Mouse (Mus musculus): ENCODE measurements around the gene Psmc3.
A peak's percentile ranks its signal among the peaks of the same experiment; 100 is the strongest.

Gene Psmc3

DNA sequence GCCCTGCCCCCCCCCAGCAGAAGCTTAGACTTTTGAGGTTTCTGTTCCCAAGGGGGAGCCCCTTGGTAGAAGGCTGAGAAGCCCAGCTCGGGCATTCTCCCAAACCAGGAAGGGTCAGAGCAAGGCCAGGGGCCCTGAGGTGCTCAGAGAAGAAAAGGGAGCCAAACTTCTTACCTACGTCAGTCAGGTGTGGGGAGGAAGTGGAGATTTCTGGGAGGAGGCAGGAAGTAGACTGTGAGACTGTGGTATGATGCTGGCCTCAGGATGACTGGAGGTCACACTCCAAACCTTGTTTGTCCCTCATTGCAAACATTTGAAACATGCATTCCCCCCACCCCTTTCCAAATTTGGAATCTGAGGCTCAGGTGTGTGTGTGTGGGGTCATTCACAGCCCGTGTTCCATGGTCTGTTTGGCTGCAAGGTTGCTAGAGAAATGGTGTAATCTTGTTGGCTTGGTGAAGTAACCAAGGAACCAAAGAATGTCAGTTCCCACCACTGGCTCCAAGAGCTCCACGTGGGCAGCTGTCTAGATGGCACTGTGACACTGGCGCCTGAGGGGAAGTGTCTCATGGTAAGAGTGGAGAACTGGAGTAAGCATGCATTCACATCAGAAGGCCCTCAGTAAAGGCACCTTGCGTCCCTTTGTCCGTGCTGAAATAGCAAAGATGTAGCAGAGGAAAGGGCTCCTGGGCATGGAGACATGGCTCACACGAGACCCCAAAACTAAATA is 27.1 kb downstream of the Psmc3 start:
- peak in 1 of 2 experiments; percentile 65 for DNase-seq (ENCODE audit: low read depth in 1 of 2, low spot score in 2 of 2)

DNA sequence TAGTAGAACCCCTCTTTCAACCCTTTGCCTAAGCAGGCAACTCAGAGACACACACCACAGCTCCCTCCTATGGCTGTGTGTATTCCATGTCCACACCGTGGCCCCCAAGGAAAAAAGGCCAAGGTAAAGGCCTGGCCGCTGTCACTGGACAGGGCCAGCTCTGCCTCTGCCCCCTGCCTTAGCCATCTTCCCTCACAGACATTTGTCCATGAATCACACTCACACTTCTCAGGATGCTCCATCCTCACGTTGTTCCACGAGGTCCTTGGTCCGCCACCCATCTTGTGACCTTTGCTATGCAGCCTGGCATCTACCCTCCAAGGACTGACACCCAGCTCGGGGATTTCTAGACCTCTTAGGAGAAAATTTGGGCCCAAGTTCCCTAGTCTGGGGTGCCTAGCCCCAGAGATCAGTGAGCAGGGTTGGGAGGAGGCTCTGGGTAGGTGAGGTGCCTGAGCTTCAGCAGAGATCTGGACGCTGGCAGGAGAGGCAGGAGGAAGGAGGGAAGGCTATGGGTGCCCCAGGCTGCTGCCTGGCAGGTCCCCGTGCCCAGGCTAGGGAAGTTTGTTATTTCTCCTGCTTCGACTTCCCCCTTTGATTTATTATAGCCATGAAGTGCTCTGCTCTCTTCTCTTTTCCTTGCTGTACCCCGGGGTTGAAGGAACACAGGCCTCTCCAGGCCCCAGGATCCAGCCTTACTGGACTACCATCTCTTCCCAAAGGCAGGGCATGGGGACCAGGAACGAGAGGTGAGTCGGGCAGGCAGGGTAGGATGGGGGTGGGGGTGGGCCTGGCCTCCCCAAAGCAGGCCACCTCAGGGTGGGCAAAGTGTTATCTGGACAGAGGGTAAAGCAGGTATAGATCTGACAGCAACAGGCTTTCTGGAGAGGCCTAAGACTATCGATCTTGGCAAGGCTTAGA is 28.2 kb downstream of the Psmc3 start, which contains the start of gene Spi1:
Gene Spi1, plus strand, starts transcription at position 616 of the 921 bp plus-strand sequence.
- DNase-seq (ENCODE audit: low read depth in 1 of 2, low spot score in 2 of 2), result peak in 1 of 2 experiments; percentile 68

DNA sequence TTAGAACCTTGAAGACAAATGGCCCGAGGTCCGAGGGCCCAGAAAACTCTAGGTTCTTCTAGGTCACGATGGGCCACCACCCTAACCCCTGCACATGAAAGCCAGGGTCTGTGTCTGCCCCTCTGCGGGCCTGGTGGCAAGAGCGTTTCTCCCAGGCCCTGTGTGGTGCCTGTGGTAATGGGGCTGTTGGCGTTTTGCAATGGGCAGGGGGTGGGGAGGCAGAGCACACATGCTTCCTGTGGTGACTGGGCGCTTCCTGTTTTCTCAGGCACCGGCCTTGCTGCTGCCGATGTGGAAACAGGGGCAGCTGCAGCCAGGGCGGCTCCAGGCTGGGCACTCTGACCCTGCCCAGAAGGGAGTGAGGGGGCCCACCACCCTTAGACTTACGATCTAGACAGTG is 29.0 kb downstream of the Psmc3 start:
- peak; percentile 86 to 89 for DNase-seq (ENCODE audit: low read depth in 1 of 2, low spot score in 2 of 2)

DNA sequence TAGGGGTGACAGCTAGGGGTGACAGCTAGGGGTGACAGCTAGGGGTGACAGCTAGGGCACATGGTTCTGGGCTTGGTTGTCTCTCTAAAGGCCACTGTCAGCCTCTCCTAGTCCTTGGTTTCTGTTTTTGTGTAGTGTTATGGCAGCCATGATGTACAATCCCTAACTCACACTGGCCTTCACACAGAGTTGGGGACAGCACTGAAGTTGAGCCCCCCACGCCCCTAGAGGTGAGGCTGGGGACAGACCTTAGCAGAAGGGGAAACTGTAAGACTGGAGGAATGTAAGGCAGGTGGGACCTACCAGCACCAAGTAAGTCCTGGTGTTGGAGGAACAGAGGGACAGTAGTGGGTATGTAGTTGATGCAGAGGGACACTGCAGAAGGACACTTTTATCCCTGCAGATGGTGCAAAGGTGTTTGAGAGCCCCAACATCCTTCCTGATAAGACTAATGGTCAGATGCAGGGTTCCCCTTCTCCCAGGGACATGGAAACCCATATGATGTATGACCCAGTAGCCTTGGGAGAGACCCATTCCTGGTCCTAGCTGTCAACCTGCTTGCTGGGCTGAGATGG is 29.6 kb downstream of the Psmc3 start:
- no peak for DNase-seq (ENCODE audit: low read depth in 1 of 2, low spot score in 2 of 2)

DNA sequence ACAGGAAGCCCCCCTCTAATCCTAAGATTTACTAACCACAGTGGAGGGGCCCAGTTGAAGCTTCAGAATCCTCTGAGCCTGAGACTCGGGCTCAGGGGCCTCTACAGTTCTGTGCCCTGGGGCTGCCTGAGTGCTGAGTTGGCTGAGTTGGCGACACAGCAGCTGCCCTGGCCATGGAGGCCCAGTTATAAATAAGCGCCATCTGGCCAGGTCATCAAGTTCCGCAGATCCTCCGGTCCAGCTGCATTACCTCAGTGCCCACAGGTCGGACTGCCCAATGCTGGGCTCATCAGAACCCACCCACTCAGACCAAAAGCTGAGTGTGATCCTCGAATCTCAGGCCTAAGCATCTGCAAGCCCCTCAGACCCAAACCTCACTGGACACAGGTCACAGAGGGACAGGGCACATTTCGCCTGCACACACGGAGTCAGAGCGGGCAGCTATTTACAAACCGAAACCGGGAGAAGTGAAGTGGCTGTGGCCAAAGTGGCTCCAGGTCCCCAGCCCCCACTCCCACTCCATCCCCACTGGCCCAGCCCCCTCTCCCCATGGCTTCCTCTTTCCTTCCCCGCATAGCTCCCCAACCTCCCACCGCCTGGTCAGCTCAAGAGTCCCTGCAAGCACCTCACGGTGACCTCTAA is 30.5 kb downstream of the Psmc3 start:
- peak in 1 of 2 experiments; percentile 70 for DNase-seq (ENCODE audit: low read depth in 1 of 2, low spot score in 2 of 2)

DNA sequence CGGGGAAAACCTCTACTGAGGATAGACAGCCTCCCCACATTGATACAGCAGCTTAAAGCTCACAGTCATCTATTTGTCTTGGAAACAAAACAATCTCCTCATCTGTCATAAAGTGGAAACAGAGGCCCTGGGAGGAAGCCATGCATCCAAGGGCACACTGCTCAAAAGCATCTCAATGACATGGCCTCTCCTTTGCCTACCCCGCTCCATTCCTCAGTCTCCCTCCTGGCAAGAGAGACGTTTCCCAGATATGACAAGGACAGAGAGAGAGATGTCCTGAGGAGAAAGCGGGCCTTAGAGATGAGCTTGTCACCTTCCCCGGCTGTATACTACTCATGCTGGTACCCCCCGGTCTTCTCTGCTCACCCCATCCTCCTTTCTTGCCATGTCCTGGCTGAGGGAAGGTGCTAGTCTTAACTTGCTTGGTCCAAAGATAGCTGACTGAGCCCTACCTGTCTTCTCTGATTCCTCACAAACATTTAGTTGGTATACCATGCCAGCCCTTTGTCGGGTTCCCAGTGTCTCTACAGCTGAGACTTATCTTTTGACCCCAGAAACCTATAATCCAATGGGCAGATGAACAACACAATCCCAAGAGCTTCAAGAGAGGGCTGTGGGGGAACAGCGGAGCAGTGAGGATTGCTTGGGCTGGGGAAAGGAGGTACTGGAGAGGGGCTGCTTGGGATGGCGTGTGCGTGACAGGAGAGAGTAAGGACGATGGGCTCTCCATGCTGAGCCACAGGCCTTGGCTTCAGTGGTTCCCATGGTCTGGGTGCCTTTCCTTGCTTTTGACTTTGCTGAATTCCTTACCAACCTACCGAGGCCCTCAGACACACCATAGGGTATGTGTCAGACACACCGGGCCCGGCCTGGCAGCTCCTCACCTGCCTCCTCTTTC is 31.9 kb downstream of the Psmc3 start:
- no peak for DNase-seq (ENCODE audit: low read depth in 1 of 2, low spot score in 2 of 2)

DNA sequence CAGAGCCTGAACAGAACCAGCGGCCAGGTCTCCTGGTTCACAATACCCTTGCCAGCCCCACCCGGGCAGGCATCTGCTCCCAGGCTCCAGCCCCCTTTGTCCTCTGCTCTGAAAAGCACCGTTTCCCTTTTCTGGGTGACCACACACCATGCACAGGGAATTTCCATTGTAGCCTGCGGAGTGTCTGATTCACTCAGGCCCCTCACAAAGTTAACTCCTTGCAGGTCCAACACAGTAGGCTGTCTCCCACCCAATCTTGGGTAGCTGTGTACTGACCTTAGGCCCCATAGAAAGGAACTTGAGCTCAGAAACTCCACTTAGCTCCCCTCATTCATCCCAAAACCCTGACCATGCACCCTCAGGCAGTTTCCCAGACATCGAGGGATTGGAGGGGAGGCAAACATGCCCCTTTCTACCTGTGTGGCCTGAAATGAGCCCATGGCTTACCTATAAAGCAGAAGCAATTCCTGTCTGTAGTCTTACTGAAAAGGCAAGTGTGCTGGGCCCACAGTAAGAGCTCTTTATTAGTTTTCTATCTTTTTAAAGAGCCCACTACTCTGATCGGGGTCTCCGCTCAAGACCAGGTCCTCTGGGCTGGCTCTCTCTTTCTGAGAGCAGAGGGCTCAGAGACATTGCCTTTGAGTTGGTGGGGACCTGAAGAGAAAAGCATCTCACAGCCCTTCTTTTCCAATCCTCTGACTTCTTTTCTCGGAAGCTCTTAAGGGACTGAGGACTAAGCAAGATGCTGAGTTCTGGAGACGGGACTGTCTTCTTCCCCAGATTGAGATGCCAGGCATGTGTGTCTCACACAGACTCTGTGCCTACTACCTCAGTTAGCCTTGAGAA is 32.8 kb downstream of the Psmc3 start:
- DNase-seq (ENCODE audit: low read depth in 1 of 2, low spot score in 2 of 2), result peak in 1 of 2 experiments; percentile 80

DNA sequence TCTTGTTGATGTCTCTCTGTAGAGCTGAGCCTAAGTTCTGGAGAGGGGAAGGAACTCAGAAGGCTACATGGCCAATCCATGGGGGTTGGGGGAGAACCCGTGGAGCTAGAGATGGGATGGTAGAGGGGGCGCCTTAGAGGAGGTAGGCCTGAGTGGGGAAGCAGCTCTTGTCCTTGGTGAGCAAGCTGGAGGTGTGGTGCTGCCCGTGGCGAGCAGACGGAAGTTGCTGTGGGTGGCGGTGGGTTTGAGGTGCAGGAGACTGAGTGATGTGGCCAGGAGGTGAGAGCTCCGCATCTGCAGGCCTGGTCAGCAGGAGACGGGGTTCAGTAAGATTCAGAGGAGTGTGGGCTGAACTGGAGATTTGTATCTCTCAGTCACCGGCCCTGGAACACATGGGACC is 33.6 kb downstream of the Psmc3 start:
- no peak for DNase-seq (ENCODE audit: low read depth in 1 of 2, low spot score in 2 of 2)

DNA sequence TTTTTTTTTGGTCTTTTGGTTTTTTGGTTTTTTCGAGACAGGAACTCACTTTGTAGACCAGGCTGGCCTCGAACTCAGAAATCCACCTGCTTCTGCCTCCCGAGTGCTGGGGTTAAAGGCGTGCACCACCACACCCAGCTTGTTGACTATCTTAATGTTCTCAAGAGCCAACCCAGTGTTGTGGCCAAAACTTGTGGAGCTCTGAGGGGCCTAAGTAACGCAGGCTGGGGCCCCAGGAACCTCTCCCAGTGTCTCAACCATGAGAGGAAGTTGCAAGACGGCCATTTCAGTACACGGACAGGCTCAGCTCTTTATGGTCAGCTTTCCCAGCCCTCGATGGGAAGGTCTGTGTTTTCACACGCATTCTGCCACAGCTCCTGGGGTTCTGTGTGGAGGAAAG is 35.2 kb downstream of the Psmc3 start:
- DNase-seq (ENCODE audit: low read depth in 1 of 2, low spot score in 2 of 2), result peak in 1 of 2 experiments; percentile 54

DNA sequence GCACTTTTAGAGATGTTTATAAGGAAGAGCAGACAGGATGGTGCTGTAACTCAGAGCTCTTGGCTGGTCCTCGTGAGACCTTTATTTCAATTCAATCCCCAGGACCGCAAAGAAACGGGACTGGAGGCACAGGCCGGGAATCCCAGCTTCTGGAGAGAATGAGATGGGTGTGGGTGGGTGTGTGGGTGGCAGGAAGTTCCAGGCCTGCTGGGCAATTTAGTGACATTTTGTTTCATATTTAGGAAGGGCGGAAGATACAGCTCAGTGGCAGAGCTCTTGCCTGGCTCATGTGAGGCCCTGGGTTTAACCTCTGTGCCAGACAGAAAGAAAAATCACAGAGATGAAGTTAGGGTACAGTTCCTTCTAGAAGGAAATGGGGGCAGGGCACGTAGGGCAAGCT is 36.4 kb downstream of the Psmc3 start:
- no peak for DNase-seq (ENCODE audit: low read depth in 1 of 2, low spot score in 2 of 2)

DNA sequence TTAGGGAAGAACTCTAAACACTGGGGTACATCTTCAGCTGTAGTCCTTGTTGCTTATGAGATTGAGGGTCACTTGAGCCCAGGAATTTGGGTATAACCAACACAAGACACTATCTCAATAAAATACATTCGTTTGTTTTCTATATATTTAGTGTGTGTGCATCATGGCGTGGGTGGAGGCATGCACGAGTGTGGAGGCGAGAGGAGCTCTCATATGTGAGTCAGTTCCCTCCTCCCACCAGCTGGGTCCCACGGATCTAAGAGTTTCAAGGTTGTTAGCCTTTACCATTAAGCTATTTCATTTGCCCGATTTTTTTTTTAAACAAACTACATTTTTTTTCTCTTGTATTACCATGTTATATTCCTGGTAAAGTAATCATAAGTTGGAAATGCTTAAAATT is 37.0 kb downstream of the Psmc3 start:
- no peak for DNase-seq (ENCODE audit: low read depth in 1 of 2, low spot score in 2 of 2)

DNA sequence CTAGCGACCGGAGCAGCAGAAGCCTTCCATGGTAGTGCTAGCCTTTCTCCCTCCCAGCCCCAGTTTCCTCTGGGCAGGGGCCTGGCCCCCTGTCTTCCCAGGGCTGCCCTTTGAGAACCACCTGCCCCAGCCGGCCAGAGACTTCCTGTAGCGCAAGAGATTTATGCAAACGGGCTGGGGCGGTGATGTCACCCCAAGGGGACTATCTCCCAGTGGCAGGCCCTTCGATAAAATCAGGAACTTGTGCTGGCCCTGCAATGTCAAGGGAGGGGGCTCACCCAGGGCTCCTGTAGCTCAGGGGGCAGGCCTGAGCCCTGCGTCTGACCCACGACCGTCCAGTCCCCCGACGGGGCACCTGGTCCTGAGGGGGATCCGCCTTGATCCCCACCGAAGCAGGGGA is 42.7 kb downstream of the Psmc3 start:
- DNase-seq (ENCODE audit: low read depth in 1 of 2, low spot score in 2 of 2), result peak in 1 of 2 experiments; percentile 82

DNA sequence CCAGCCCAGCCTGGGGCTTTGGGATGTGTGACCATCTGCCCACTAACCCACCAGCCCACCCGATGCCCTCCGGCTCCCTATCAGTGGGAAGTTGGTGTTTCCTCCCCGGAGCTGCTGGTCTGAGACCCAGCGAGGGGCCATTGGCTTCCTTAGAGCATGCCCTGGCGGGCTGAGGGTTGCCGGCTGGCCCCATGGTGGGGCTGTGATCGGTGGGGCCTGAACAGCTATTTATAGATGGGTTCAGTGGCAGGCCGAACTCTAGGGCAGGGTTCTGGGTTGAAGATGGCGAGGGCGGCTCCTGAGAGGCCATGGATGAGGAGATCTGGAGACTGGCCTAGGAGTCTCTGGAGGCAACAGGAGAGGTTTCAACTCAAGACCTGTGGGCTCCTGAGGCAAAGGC is 43.2 kb downstream of the Psmc3 start:
- no peak for DNase-seq (ENCODE audit: low read depth in 1 of 2, low spot score in 2 of 2)

DNA sequence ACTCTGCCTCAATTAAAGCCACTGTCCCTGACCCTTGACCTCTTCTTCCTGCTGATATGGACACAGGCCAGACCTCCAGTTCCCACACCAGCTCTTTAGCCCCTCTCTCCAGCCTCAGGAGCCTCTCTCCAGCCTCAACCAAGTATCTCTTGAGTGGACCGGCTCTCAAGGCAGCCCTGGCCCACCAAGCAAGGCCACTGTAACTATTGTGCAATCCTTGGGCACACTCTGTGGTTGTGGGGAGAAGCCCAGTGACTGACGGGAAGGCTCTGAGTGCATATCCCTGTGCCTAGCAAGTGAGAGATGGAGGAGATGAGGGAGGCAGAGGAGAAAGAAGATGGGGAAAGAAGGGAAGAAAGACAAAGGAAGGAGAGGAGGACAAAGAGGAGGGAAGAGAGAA is 44.3 kb downstream of the Psmc3 start:
- no peak for DNase-seq (ENCODE audit: low read depth in 1 of 2, low spot score in 2 of 2)

DNA sequence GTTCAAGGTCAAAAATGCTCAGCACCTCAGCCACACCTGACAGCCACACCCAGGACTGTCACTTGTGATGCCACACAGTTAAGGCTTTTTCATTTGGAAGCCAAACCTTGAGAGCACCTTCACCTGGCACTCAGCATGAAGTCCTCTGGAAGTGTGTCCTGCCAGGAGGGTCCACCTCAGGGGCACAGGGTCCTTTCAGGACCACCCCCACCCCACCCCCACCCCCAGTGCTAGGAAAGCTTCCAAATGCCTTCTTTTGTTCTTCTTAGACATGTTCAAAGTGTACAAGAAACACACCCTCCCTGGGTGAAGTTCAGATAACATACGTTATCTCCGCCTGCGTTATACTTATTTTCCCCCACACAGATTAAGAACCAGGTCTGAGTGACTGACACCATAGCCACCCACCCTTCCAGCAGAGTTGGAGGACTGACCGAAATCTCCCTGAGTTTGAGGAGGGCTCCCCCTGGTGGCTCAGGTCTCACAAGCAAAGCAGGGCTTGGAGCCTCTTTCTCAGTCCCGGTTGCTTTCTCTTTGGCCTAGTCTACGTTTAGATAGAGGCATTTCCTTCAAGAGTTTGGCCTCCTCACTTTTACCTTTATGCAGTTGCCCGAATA is 47.4 kb downstream of the Psmc3 start:
- peak in 1 of 2 experiments; percentile 82 for DNase-seq (ENCODE audit: low read depth in 1 of 2, low spot score in 2 of 2)

DNA sequence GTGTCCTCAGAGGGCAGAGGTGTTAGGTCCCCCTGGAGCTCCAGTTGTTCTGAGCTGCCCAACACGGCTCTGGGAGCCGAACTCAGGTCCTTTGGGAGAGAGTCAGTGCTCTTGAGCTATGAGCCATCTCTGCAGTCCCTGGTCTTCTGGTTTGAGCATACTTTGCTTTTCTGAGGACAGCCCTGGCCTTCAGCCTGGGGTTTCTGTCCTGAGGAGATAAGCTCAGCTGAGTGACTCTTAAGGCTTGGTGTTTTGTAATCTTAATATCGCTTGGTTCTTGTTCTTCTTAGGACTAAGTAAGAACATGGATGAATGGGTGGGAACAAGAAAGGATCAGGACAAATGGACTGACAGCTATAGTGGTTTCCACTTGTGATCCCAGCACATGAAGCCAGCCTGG is 54.3 kb downstream of the Psmc3 start:
- DNase-seq (ENCODE audit: low read depth in 1 of 2, low spot score in 2 of 2), result no peak

DNA sequence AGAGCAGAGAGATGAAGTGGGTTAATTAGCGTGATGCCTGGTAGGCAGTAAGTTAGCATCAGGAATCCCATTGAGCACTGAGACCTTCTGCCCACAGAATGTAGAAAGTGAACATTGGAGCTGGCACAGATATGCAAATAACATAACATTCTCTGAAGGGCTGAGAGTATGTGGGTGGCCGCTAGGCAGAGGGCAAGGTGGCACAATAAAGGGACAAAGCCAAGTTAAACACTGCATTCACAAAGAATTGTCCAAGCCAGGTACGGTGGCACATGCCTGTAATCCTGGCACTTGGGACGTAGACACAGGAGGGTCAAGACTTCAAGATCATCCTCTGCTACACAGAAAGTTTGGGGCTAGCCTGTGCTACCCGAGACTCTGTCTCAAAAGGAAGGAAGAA is 55.4 kb downstream of the Psmc3 start:
- no peak for DNase-seq (ENCODE audit: low read depth in 1 of 2, low spot score in 2 of 2)

DNA sequence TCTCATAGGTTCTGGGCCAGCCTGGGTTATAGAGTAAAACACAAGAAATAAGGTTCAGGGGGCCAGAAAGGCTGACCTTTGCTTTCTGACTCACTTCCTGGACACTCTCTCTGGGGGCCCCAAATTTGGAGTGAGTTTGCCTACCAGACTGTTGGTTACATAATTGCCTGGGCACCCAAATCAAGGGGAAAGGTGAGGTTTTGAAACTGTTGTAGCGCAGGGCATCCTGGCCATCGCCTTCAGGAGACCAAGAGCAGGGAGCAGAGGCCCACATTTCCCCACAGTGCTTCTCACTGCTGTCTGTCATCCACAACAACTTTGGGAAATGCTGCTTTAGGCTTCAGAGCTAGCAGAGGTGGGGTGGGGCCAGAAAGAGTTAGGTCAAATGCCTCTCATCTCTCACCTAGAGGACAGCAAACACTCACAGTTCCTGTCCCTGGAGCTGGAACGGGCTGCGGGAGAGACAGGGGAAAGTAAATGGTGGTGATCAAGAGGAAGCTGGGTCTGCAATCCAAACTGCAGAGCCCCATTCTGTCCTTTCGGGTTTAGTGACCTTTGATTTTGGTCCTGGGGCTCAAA is 56.1 kb downstream of the Psmc3 start:
- DNase-seq (ENCODE audit: low read depth in 1 of 2, low spot score in 2 of 2), result no peak

DNA sequence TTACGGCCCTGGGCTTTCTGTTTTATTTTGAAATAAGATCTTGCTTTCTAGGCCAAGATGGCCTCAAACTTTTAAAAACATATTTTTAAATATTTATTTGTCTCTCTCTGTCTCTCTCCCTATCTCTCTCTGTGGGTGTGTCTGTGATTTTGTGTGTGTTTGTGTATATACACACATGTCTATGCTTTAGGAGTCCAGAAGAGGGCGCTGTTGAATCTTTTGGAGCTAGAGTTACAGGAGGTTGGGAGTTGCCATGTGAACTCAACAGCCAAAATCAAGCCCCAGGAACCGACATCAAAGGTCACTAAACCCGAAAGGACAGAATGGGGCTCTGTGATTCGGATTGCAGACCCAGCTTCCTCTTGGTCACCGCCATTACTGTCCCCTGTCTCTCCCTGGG is 56.6 kb downstream of the Psmc3 start:
- DNase-seq (ENCODE audit: low read depth in 1 of 2, low spot score in 2 of 2), result no peak
